Mouse (Mus musculus) right cerebral cortex, postnatal 4 days (tissue): ENCODE data around the gene Prr14.
A peak's percentile ranks its signal among the peaks of the same experiment; 100 is the strongest.
"Not testable (repeated sequence)": the region's sequence is repeated elsewhere in the genome, so short reads cannot be mapped to it uniquely, and the experiment has no call there.

Source experiments
- DNase-seq: peaks from one replicate; pipeline ENCODE4 v3.0.0-alpha.2; 2022

Gene Prr14

GRCm38 (mm10) chr7:127459311-127459710, at the start of gene Prr14:
TSS of gene Prr14 (plus strand) at chr7:127459611.
- DNase-seq: not testable (repeated sequence)

DNA sequence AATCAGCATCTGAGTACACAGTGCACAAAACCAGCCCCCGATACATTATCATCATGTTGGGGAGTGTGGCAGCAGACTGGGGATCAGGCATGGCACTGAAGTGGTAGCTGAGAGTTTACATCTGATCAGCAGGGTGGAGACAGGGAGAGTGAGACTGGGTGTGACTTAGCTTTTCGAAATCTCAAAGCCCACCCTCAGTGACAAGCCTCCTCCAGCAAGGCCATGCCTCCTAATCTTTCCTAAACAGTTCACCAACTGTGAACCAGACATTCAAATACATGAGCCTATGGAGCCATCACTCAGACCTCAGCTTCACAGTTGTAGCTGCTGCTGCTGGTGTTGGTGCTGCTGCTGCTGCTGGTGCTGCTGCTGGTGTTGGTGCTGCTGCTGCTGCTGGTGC, 48.0 kb upstream of the Prr14 start:
- DNase-seq: no peak

- DNase-seq: peak; percentile 92
Measured at GRCm38 (mm10) chr7:127421388-127422191, 37.8 kb upstream of the Prr14 start, which contains the start of gene Zfp688. TSS of gene Zfp688 (minus strand) at chr7:127422068.

- DNase-seq: peak; percentile 33
Measured at GRCm38 (mm10) chr7:127422247-127422646, 37.2 kb upstream of the Prr14 start.

GRCm38 (mm10) chr7:127425291-127425690, 34.1 kb upstream of the Prr14 start:
- no peak for DNase-seq

- no peak for DNase-seq
Measured at GRCm38 (mm10) chr7:127425911-127426310, 33.5 kb upstream of the Prr14 start.

GRCm38 (mm10) chr7:127426354-127426753, 33.1 kb upstream of the Prr14 start:
- DNase-seq: no peak

DNA sequence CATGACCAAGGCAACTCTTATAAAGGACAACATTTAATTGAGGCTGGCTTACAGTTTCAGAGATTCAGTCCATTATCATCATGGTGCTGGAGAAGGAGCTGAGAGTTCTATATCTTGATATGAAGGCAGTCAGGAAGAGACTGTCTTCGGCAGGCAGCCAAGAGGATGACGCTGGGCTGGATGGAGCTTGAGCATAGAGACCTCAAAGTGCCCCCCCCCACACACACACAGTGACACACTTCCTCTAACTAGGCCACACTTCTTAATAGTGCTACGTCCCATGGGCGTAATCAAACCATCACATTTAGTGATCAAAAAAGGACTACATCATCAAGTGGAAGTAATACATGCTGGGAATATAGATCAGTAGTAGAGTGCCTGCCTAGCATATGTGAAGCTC, 24.2 kb upstream of the Prr14 start:
- no peak for DNase-seq

- no peak for DNase-seq
Measured at GRCm38 (mm10) chr7:127437724-127438123, 21.7 kb upstream of the Prr14 start.

GRCm38 (mm10) chr7:127443976-127444375, 15.4 kb upstream of the Prr14 start:
- no peak for DNase-seq

DNA sequence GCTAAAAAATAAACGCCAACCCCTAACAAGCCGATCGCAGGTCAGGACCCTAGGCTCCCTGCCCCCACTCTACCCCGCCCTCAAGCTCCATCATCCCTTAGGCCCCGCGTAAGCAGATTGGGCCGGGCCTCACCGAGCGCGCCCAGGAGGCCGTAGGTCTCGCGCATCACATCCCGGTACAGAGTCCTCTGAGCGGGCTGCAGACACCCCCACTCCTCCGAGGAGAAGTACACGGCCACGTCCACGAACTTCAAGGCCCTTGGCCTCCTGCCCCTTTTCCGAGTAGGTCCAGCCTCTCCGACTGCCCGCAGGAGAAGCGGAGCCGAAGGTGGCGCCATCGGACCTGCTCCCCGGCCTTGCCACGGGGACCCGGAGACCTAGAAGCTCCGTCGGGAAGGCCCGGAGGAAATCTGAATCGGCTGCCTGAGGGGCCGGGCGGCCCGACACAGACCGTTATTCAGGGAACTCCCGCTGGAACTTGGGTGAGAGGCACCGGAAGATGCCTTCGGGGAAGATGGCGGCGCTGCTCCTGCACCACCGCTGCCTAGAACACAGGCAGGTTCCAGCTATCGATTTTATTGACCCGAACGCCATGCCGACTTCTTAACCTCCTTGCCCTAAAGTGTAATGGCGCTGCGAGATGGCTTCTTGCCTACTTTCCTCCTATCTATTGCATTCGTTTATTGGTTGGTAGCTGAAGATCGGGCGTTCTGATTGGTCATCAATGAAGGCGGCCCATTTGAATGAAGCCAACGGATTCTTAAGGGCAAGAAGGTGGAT, 10.7 kb upstream of the Prr14 start, which contains the start of gene Zfp689:
Zfp689 (minus strand) TSS at position 638 of the 780 bp plus-strand sequence.
- peak; percentile 85 for DNase-seq

DNA sequence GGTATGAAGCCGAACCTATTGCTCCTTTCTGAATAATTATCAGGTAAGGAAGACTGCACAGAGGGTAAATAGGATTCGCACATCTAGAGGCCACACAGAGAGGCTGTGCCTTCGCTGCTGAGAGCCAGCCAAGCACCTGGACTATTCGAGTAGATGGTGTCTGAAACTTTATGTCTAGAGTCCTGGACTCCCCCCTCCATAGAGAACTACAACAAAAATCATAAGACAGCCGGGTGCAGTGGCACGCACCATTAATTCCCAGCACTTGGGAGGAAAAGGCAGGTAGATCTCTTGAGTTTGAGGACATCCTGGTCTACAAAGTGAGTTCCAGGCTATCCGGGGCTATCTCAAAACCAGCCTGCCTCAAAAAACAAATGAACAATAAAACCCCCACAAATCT, 9.4 kb upstream of the Prr14 start:
- no peak for DNase-seq

- no peak for DNase-seq
Measured at GRCm38 (mm10) chr7:127453056-127453455, 6.4 kb upstream of the Prr14 start.

- no peak for DNase-seq
Measured at GRCm38 (mm10) chr7:127454905-127455304, 4.5 kb upstream of the Prr14 start.

DNA sequence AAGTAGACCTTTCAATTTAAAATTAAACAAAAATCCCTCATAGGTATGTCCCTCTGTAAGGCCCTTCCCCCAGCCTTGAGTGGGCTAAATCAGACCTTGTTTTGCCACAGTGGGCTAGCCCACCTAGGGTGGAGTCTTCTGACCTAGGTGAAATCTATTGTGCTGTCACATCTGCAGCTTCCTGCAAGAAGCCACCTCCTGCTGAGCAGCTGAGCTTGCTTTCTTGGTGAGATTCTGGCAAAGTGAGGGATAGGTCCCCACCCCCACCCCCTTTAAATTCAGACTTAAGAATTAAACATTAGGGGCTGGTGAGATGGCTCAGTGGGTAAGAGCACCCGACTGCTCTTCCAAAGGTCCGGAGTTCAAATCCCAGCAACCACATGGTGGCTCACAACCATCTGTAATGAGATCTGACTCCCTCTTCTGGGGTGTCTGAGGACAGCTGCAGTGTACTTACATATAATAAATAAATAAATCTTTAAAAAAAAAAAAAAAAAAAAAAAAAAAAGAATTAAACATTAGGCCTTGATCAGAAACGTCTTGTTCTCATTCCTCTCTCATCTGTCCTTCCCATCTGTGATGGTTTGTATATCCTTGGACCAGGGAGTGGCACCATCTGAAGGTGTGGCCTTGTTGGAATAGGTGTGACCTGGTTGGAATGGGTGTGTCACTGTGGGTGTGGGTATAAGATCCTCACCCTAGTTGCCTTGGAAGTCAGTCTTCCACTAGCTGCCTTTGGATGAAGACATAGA, 864 bp upstream of the Prr14 start:
- not testable (repeated sequence) for DNase-seq

DNA sequence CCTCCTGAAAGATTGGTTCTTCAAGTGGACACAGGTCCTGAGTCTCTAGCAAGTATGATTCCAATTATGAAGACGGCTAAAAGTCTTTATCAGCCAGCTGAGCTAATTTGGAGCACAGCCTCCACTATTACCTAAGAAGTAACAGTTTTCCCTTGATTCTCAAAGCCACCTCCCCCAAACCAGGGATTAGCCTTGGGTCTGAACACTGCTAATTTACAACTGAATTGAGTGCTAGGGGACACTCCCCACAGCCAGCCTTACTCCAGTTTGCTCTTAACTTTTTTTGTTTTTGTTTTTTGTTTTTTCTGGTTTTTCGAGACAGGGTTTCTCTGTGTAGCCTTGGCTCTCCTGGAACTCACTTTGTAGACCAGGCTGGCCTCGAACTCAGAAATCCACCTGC, 5.8 kb downstream of the Prr14 start:
- DNase-seq: no peak

- DNase-seq: not testable (repeated sequence)
Measured at GRCm38 (mm10) chr7:127465670-127466069, 6.3 kb downstream of the Prr14 start.

- no peak for DNase-seq
Measured at GRCm38 (mm10) chr7:127466606-127467005, 7.2 kb downstream of the Prr14 start.

- peak; percentile 32 for DNase-seq
Measured at GRCm38 (mm10) chr7:127470011-127470715, 10.8 kb downstream of the Prr14 start.

DNA sequence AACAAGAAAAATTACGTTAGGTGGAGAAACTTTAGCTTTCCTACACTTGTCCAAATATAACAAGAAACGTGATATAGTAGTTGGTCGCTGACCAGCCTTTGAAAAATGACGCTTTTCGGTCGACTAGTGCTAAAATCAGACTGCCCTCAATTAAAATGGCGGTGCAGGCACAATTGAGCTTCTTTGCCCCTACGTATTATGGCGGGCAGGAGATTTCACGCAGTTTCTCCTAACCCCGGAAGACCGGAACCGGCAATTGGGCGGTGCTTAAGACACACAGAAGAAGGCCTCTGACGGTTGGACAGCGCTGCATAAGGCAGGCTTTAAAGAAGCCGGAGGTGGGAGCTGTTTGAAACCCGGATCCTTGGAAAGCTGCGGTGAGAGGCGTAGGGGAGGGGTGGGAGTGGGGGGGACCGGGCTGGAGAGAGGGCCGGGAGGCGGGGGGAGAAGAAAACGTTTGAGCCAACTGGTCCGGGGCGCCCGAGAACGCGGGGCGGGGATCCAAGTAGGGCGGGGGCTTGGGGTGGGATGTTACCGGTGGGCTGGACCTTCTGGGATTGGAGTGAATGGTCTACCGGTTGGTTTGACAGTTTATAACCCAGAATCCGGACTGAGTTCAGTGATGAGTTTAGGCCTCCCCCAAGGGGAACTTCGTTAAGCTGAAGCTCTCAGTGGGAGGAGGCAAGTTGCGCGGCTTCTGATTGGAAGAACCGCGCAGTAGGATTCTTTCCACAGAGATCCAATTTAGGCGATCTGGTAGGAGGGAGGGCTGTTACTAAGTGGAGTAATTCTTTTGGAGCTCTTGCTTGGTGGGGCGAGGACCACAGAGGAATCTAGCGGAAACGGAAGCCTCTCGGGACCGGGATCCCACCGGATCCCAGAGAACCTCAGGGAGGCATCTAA, 11.6 kb downstream of the Prr14 start:
- DNase-seq: peak; percentile 92

GRCm38 (mm10) chr7:127471646-127472010, 12.2 kb downstream of the Prr14 start:
- peak; percentile 51 for DNase-seq
